Mouse (Mus musculus): ENCODE measurements around the gene Uchl5. TPM values are rescaled to one million over a fixed set of nuclear protein-coding genes. Genes with fewer than 3 reads are reported as not detected.

Uchl5 gene
- total and polyA plus RNA-seq, 2 experiments from 2014 or later, result 4.4 to 65.1 TPM

DNA sequence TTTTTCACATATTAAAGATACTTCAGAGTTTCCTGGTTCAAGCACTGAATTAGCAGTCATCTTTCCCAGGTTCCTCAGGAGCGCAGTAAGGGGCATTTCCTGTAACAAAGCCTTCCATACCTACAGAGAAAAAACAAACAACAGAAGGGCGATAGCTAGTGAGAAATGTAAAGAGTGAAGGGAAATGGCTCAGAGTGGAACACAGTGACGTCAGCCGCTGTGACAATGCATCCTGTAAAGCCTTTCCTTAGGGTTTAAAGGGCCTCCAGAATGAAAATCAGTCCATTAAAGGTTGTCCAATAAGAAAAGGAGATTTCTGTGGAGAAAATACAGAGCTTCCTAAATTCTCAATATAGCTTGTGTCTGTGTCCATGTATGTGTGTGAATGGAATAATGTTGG, 11.3 kb upstream of the Uchl5 start:
- Histone ChIP-seq H3K9me3 (ENCODE audit: low read length) (no peaks in the 10 kb centered on the region), H3K4me3 (ENCODE audit: low read length) (no peak overlapping the region), H3K36me3 (ENCODE audit: insufficient read depth, low read length) (peaks cover 31% of the 10 kb centered on the region; the same call in 1 of the 2 replicates), H3K27ac (no peak overlapping the region), H3K27me3 (ENCODE audit: insufficient read depth, low read length) (no peaks in the 10 kb centered on the region), H3K4me1 (ENCODE audit: insufficient read depth, low read length) (no peaks in the 10 kb centered on the region), H3K4me2 (ENCODE audit: low read depth, low read length) (no peak overlapping the region), H3K9ac (replicated peaks; ENCODE audit: low read length) (no peak overlapping the region)
- no peak for DNase-seq (ENCODE audit: low spot score)
- WGBS, result 88% methylated on average over 4 of the region's 4 CpGs
- no peak for ATAC-seq
- no peak for TF ChIP-seq CTCF (IDR thresholded peaks at IDR 0.05; ENCODE audit: low read depth)

DNA sequence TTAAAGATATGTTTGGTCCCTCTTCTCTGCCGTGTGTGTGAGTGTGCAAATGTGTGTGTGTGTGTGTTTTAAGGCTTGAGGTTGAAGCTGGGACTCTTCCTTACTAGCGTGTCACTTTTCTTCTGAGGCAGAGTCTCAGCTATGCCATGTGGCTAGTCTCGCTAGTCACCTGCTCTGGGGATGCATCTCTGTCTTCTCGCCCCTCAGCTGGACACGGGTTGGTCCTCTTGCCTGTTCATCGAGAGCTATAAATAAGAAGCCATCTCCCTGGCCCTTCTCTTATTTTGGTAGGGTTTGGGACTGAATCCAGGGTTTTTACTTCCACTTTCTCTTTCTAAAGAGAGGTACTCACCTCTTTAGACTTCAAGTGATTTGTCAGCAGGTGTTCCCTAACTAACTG, 10.8 kb upstream of the Uchl5 start:
- TF ChIP-seq CTCF (IDR thresholded peaks at IDR 0.05; ENCODE audit: low read depth), result no peak
- no peak overlapping the region for H3K27ac ChIP-seq
- WGBS, result 94% methylated on average over 6 of the region's 6 CpGs
- ATAC-seq (no peak), DNase-seq (ENCODE audit: low spot score) (no peak)
- peaks cover 27% of the 10 kb centered on the region; the same call in 1 of the 2 replicates for H3K36me3 ChIP-seq (ENCODE audit: insufficient read depth, low read length)
- H3K4me2 ChIP-seq (ENCODE audit: low read depth, low read length), result no peak overlapping the region
- H3K9ac ChIP-seq (replicated peaks; ENCODE audit: low read length), result no peak overlapping the region
- H3K4me3 ChIP-seq (ENCODE audit: low read length), result no peak overlapping the region
- H3K4me1 ChIP-seq (ENCODE audit: insufficient read depth, low read length), result no peaks in the 10 kb centered on the region
- H3K9me3 ChIP-seq (ENCODE audit: low read length), result no peaks in the 10 kb centered on the region
- no peaks in the 10 kb centered on the region for H3K27me3 ChIP-seq (ENCODE audit: insufficient read depth, low read length)

DNA sequence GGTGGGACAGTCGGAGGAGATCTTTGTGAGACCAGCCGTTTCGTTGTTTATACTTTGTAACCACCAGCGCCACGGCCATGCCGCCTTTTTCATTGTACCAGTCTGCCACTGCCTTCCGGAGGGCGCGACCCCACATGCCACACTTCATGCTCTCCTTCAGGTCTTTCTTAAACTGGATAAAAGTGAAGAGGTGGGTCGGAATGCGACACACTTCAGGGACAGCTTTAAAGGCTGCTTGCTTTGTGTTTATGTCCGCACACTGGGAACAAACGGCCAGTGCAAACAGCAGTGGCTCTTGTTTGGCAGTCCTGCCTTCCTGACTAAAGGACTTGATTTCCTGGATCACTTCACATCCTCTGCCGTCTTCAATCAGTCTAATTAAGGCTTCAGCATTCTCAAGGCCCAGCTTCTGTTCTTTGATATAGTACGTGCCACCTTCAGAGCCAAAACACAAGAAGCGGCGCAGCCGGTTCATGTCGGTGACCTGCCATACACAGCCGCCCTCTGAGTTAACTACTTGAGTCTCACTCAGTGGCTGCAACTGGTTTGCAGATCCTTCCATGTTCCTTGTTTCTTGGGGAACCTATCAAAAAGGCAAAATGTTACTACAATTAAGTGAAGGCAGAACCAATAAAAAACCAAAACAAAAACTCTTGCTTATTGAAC, 6.5 kb upstream of the Uchl5 start:
- no peak overlapping the region for H3K4me2 ChIP-seq (ENCODE audit: low read depth, low read length)
- H3K4me1 ChIP-seq (ENCODE audit: insufficient read depth, low read length), result peaks cover 8% of the 10 kb centered on the region
- no peak overlapping the region for H3K4me3 ChIP-seq (ENCODE audit: low read length)
- H3K36me3 ChIP-seq (ENCODE audit: insufficient read depth, low read length), result peaks cover 12% of the 10 kb centered on the region; the same call in 1 of the 2 replicates
- WGBS, result 49% methylated on average over 20 of the region's 20 CpGs
- H3K9ac ChIP-seq (replicated peaks; ENCODE audit: low read length), result no peak overlapping the region
- no peaks in the 10 kb centered on the region for H3K27me3 ChIP-seq (ENCODE audit: insufficient read depth, low read length)
- ATAC-seq (peak; percentile 39; the same call in 1 of the 2 replicates), DNase-seq (ENCODE audit: low spot score) (no peak)
- H3K9me3 ChIP-seq (ENCODE audit: low read length), result no peaks in the 10 kb centered on the region
- TF ChIP-seq CTCF (IDR thresholded peaks at IDR 0.05; ENCODE audit: low read depth), result no peak
- no peak overlapping the region for H3K27ac ChIP-seq

DNA sequence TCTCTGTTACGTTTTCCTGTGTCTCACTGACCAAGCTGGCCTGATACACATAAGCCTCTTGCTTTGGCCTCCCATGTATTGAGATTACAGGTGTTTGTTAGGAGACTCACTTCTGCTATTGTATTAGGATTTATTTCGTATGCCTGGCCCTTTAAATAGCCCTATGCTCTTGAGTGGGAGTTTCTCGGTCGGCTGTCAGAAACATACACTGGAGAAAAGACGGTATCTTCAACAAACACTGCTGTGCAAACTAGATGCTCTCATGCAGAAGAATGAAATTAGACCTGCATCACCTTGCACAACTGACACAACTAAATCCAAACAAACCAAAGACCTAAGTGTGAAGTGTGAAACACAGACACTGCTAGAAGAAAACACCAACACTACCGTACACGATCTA, 4.0 kb upstream of the Uchl5 start:
- no peak overlapping the region for H3K4me3 ChIP-seq (ENCODE audit: low read length)
- no peak for TF ChIP-seq CTCF (IDR thresholded peaks at IDR 0.05; ENCODE audit: low read depth)
- no peak overlapping the region for H3K27ac ChIP-seq
- H3K9ac ChIP-seq (replicated peaks; ENCODE audit: low read length), result no peak overlapping the region
- WGBS, result 69% methylated on average over 7 of the region's 7 CpGs
- H3K36me3 ChIP-seq (ENCODE audit: insufficient read depth, low read length), result no peaks in the 10 kb centered on the region; the same call in 1 of the 2 replicates
- no peak for DNase-seq (ENCODE audit: low spot score)
- no peaks in the 10 kb centered on the region for H3K27me3 ChIP-seq (ENCODE audit: insufficient read depth, low read length)
- ATAC-seq, result no peak
- peaks cover 10% of the 10 kb centered on the region for H3K4me1 ChIP-seq (ENCODE audit: insufficient read depth, low read length)
- H3K9me3 ChIP-seq (ENCODE audit: low read length), result no peaks in the 10 kb centered on the region
- no peak overlapping the region for H3K4me2 ChIP-seq (ENCODE audit: low read depth, low read length)

DNA sequence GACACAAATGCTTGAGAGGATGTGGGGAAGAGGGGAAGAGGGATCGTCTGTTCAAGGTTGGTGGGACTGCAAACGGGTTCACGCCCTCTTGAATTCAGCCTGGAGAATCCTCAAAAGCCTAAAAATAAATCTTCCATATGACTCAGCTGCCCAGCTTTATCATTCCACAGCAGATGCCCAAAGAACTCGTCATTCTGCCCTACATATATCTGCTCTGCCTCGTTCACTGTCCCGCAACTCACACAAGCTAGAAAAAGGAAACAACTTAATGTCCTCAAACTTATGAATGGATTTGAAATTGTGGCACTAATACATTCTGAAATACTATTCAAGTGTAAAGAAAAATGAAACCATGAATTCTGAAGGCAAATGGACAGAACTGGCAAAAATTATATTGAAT, 3.2 kb upstream of the Uchl5 start:
- ATAC-seq (no peak), DNase-seq (ENCODE audit: low spot score) (no peak)
- Histone ChIP-seq H3K36me3 (ENCODE audit: insufficient read depth, low read length) (no peaks in the 10 kb centered on the region; the same call in 1 of the 2 replicates), H3K9ac (replicated peaks; ENCODE audit: low read length) (no peak overlapping the region), H3K27me3 (ENCODE audit: insufficient read depth, low read length) (no peaks in the 10 kb centered on the region), H3K4me2 (ENCODE audit: low read depth, low read length) (no peak overlapping the region), H3K9me3 (ENCODE audit: low read length) (no peaks in the 10 kb centered on the region), H3K27ac (no peak overlapping the region), H3K4me1 (ENCODE audit: insufficient read depth, low read length) (peaks cover 10% of the 10 kb centered on the region), H3K4me3 (ENCODE audit: low read length) (no peak overlapping the region)
- TF ChIP-seq CTCF (IDR thresholded peaks at IDR 0.05; ENCODE audit: low read depth), result no peak
- 84% methylated on average over 6 of the region's 6 CpGs for WGBS

DNA sequence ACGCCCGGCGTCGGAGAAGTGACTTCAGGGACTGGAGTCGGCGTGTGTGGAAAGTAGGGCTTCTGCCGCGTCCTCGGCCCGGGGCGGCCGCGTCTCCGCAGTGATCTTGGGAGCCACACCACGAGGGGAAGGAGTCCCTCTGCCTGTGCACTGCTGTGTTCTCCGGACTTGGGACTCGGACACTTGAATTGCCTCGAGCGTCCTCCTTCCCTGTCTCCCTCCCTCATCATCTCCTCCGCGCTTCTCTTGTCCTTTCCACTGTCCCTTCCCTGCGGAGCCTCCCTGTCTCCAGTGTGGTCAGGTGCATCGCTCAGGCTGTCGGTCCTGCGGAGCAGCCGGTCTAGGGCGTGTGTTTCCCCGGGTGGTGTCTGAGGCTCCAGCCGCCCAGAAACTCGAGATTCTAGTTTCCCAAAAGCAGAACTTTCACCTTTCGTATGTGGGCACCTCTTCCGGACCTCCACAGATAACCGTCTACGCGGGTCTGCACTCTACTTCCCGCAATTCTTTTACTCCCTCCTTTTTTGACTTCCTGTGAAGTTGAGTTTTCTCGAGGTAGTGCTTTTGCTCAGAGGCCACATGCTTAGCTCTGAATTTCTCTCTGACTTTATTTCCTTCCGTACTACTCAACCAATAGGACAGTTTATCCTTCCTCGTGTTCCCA, 616 bp downstream of the Uchl5 start:
- Histone ChIP-seq H3K27ac (peak overlapping the region; percentile 73), H3K4me3 (ENCODE audit: low read length) (peak overlapping the region; percentile 93), H3K9me3 (ENCODE audit: low read length) (no peaks in the 10 kb centered on the region), H3K27me3 (ENCODE audit: insufficient read depth, low read length) (no peaks in the 10 kb centered on the region), H3K4me1 (ENCODE audit: insufficient read depth, low read length) (peaks cover 10% of the 10 kb centered on the region), H3K4me2 (ENCODE audit: low read depth, low read length) (peak overlapping the region; percentile 80), H3K36me3 (ENCODE audit: insufficient read depth, low read length) (no peaks in the 10 kb centered on the region), H3K9ac (replicated peaks; ENCODE audit: low read length) (peak overlapping the region; percentile 86)
- ATAC-seq (no peak; the same call in 1 of the 2 replicates), DNase-seq (ENCODE audit: low spot score) (no peak)
- no peak for TF ChIP-seq CTCF (IDR thresholded peaks at IDR 0.05; ENCODE audit: low read depth)
- under 1% methylated on average over 37 of the region's 39 CpGs for WGBS

Measured in hindbrain, postnatal 0 days (tissue).